Mouse (Mus musculus): ENCODE data around the gene Tmem45a.
"Not testable (repeated sequence)": the region's sequence is repeated elsewhere in the genome, so short reads cannot be mapped to it uniquely, and the experiment has no call there.

Tmem45a gene

DNA sequence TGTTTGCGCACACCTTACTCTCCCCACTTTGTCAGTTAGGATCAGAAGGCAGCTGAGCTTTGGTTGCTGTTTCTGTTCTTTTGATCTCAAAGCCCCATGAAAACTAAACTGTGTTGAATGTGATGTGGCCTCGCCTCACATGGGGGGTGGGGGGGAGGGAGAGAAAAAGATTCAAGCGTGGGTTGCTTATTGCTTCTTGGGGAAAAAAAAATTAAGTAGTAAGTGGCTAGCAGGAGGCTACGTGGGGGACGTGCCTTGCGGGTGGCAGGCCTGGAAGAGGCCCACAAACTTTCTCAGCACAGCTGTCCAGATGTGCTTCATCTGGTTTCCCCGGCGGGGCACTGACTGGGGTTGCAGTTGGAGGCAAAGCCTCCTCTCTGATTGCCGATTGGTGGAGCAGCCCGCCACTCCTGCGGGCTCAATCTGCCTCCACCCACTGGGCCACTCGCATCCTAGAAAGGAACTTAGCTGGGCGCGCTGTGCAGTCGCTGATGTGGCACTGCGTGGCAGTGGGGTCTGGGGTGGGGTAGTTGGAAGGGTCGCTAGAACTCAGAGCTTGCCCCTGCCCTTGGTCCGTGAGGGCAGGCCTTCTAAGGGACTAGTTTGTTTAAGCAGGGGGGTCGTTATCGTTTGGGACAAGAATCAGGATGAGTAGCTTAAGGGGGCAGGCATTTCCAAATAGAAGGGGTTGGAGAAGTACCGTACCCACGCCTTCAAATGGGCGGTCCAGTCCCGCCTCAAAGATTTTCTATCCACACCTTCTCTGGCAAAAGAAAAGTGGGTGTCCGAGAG is at the start of gene Tmem45a:
TSS of gene Tmem45a (minus strand) at position 343 of the 792 bp plus-strand sequence.
- DNase-seq = peak; percentile 62

DNA sequence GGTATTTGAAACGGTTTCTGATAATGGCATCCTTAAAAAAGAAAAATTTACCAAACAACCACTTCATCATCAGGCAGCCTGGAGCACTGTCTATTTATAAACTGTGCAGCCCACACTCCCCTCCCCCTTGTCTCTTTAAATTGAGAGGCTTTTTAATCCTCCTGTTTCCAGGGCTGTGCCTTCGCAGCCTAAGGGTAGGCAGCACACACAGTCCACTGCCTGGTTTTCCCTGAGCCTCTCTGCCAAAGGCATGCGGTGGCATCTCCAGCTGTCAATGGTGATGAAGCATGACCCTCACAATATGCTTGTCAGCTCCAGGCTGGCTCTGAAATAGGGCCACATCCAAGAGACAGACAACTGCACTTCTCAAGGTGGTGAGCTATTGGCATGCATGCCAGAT is 42.1 kb upstream of the Tmem45a start, which contains the start of gene Lnp1:
TSS of gene Lnp1 (minus strand) at position 39 of the 400 bp plus-strand sequence.
- peak; percentile 28 for DNase-seq

GRCm38 (mm10) chr16:56920102-56920657 is 34.2 kb upstream of the Tmem45a start:
- DNase-seq = no peak

GRCm38 (mm10) chr16:56917230-56917629 is 31.3 kb upstream of the Tmem45a start:
- DNase-seq = no peak

DNA sequence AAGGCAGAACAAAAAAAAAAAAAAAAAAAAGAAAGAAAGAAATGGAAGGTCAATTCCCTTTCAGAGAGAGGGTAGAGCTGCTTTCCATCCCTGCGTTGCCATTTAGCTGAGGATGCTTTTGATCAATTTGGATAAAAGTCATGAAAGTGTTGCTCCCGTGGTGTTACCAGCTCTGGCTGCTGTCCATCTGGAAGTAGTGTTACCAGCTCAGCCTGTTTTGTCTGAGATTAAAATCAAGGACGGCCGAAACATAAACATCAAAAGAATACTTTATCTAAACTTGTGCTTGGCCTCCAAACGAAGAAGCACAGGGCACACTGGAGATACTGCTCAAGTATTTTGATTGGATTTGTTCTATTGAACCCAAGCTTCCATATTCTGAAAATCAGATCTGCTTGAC is 23.0 kb upstream of the Tmem45a start:
- DNase-seq = no peak

- DNase-seq = not testable (repeated sequence)
Measured at GRCm38 (mm10) chr16:56902206-56902605, 16.2 kb upstream of the Tmem45a start.

DNA sequence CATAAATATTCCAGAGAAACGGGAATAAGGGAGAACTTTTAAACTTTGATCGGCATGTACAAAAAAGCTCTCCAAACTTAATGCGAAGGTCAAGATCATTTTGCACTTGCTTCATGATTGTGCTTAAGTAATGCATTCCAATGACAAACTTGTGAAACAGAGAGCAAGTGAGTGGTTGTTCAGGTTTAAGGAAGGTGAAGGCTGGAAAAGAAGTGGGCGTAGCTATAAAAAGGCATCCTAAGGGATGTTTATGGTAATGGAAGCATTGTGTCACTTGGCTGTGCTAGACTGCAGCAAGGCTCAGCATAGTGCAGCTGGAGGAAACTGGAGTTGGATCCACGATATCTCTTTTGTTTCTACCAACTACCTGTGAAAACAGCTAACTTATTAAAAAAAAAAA is 5.6 kb upstream of the Tmem45a start:
- DNase-seq = no peak

GRCm38 (mm10) chr16:56886616-56887116 is 700 bp upstream of the Tmem45a start:
- no peak for DNase-seq

DNA sequence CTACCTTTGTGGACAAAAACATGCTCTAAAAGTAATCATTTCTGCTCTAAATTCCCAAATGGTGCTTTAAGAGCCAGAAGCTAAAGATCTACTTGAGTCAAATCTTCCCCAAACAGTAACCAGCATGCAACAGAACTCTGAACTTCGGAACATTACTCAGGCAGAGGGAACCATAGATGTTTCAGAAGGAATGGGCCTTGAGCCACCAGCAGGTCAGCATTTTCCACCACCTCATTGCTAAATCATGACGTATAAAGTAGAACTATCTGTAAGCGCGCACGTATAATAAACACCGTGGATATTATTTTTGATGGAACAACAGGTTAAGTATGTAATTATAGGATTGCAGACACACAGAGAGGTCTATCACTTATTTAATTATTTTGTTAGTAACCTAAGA is 1.2 kb downstream of the Tmem45a start:
- DNase-seq = no peak

DNA sequence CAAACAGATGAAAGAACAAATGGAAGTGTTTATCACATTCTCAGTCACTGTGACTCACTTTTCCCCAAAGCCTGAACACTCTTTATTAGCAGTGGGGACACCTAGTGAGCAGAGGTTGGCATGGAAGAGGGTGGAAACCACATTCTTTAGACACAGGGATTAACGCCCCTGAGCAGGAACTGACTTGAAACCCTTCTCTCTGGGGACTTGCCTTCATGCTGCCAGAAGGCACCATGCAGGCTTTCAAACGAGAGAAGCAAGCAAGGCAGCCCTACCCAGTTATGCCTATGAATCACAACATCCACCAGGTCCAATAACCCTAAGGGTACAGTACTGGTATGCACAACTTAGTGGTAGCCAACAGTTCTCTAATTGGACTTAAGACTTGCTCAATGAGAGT is 12.6 kb downstream of the Tmem45a start:
- no peak for DNase-seq

DNA sequence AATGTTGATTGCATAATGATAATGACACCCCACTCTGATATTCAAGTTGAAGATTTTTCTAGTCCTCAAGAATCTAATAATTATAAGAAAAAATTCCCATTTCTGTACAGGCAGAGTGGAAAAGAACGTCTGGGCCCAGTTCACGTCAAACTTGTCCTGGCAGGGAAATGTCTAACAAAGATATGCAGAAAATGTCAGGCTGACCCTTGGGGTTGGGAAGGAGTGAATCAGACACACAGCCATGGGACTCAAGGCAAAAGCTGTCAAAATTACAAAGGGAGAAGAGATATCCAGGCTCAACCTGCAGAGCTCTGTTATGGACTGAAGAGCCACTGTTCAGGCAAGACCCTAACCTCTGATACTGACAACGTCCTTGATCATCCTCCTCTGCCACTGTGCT is 15.5 kb downstream of the Tmem45a start:
- DNase-seq = no peak

DNA sequence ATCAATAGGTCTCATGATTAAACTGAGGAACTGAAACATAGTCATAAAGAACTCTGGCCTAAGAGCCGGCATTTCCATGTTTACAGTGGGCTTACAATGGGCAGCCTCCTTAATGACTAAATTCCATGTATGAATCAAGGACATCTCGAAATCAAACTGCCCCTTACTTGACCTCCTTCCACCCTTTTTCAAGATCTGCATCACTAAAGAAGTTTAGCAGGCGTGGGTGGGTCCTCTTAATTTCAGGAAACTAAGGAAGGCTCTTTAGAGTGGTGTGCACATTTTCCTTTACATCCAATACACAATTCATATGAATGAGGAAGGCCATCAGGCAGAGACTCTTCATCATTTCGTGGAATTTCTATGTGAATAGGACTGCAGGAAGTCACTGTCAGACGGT is 17.6 kb downstream of the Tmem45a start:
- no peak for DNase-seq

DNA sequence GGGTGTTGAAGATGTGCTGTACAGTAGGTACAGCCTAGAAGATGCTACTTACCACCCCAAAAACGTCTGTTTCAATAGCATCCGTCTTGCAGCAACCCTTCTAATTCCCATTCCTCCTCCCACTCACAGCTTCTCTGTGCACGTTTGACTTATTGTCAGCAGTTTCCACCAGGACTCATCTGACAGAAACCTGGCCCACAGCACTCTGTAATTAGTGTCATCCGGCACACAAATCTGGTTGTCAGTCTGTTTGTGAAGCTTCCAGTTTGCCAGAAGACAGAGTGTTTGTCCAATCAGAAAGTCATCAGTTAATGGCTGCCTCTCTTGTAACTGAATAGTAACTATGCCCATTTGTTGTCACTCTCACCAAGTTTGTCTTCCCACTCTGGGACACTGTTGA is 18.4 kb downstream of the Tmem45a start:
- peak; percentile 28 for DNase-seq

DNA sequence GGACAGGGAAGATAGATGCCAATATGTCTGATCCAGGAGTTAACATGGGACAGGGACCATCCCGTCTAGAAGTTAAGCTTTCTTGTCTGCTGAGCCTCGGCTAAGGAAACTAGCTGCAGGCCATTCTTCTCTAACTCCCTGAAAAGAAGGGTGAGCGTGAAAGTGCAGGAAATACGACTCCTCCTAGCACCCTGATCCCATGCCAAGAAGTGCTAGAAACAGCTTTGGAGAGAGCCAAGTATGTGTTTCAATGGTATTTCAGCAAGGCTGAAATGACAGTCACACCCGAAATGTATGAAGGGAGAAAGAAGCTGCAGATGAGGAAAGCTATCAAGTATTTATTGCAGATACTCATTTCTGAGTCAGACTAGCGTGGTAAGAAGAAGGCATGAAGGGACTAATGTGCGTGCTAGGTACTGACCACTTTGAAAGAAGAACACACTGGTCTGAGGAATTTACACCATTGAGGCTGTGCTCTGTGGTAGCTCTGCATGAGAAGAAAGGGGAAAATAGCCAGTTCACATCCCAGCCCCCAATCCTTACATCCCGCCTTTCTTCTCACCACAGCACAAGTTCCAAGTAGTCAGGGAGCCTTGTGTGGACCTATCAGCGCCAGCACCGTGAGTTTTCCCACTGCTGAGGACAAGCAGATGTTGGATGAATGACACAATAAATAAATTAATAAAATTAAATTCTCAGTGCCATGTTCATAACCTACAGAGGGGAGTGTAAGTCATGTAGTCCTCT is 33.0 kb downstream of the Tmem45a start:
- DNase-seq = no peak

- DNase-seq = no peak
Measured at GRCm38 (mm10) chr16:56842988-56843387, 43.0 kb downstream of the Tmem45a start.

GRCm38 (mm10) chr16:56833312-56833711 is 52.7 kb downstream of the Tmem45a start:
- no peak for DNase-seq

- no peak for DNase-seq
Measured at GRCm38 (mm10) chr16:56831986-56832385, 54.0 kb downstream of the Tmem45a start.

- DNase-seq = no peak
Measured at GRCm38 (mm10) chr16:56801370-56802109, 84.4 kb downstream of the Tmem45a start.

DNA sequence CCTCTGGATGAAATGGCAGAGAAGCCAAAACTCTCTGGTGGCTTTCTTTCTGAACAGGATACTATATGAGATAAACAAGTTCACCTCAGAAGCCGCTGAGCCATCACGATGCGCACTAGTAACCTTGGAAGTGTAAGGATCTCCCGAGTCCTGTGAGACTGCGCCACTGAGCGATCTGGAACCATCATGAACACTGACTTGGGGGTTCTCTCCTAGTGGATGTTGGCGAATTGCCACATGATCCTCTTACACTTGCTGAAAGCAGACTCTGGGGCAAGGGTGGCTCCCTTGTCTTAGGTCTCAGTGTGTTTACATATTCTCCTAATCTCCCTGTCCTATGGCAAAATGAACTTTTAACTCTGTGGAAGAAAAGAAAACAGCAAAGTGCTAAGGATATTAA is 85.0 kb downstream of the Tmem45a start:
- no peak for DNase-seq

DNA sequence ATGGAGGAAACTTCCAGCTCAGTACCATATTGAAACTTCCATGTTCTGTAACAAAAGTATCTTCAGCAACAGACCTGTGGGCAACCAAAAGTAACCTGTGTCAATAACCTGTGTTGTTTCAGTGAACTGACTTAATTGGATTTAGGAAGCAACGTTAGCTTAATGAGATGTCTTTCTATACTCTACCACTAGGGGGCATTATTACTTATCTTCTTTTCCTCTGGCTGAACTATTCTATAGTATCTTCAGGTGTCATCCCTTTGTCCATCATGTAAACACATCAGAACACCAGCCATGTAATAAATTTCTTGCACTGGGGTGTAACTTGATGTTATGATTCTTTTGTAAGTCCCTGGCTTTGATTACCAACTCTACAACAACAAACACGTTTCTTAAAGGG is 85.5 kb downstream of the Tmem45a start:
- no peak for DNase-seq

DNA sequence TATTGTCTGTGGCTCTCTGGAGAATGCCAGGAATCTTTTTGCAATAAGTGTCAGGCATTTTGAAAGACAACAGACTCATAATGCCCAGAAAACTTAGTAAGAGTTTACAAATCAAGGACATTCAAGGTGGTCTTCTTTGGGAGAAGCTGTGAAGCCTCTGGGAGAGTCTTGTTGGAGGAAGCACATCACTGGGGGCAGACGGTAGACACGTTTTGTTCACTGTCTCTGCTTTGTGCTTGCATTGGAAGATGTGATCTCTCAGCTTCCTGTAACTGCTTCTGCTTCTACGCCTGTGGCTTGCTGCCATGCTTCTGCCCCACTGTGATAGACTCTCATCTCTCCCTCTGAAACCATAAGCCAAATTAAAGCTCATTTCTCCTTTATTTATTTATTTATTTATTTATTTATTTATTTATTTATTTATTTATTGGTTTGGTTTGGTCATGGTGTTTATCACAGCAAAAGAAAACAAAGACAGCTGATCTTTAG is 86.4 kb downstream of the Tmem45a start:
- no peak for DNase-seq

DNA sequence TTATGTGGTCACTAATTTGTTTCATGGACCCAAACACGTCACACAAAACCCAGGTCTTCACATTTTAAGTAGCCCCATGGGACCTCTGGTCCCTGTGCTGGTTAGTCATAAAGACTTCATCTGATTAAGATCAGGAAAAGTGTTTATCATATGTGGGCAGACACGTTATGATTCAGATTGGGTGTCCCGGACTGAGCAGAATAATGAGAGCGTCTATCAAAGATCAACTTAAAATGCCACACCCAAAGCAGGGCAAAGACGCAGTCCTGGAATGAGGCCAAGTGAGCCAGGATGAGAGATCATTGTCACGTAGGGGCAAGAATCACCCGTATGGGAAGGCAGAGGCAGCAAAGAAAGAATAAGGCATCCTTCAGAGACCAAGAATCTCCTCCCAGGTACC is 87.1 kb downstream of the Tmem45a start:
- DNase-seq = no peak

Measured in layer of hippocampus, adult 9-11 months (tissue).